ENCODE assay signal across 9 mouse cellular contexts in genomic region chr1:88465722-88466121, GRCm38 (mm10). TPM values are rescaled to one million over a fixed set of nuclear protein-coding genes. Genes with fewer than 3 reads are reported as not detected.
DNase-seq lines count a peak whose midpoint lies in the region; ATAC-seq and TF ChIP-seq lines count a peak whose summit lies in the region.
"Had no signal": no experiment of that assay in that cellular context is flagged by ENCODE, and none has a peak within 500 bp of the region (broad histone marks: within the 10 kb centered on the region; RNA-seq: fewer than 3 reads in every experiment).

No protein-coding gene starts in this region.

- H3K4me2 ChIP-seq in heart, embryonic 16.5 days (ENCODE audit: low read depth, low read length): no peak overlapping the region
- H3K4me2 ChIP-seq in heart, embryonic 11.5 days: no peak overlapping the region
- no peak overlapping the region for H3K4me2 ChIP-seq in intestine, postnatal 0 days (replicated peaks; ENCODE audit: low read depth)
- H3K4me2 ChIP-seq: heart, embryonic 13.5 days had no signal

- 68% methylated on average over 4 of the region's 4 CpGs for WGBS in heart, embryonic 16.5 days
- WGBS in heart, embryonic 11.5 days (ENCODE audit: insufficient replicate concordance): 58% methylated on average over 4 of the region's 4 CpGs
- 73% methylated on average over 4 of the region's 4 CpGs for WGBS in thymus, adult 2 months
- 75% methylated on average over 4 of the region's 4 CpGs for WGBS in intestine, postnatal 0 days
- WGBS in heart, embryonic 10.5 days: 71% methylated on average over 4 of the region's 4 CpGs

- TF ChIP-seq CTCF in thymus, adult 2 months (IDR thresholded peaks at IDR 0.05; ENCODE audit: borderline replicate concordance, control insufficient read depth, extremely low read depth, insufficient read depth, low read length, poor library complexity): no peak
- peak; percentile 76 for TF ChIP-seq CTCF in intestine, postnatal 0 days (IDR thresholded peaks at IDR 0.05; ENCODE audit: low read depth)

- no peak overlapping the region for H3K4me3 ChIP-seq in heart, embryonic 16.5 days (ENCODE audit: low read length)
- no peak overlapping the region for H3K4me3 ChIP-seq in heart, embryonic 11.5 days (ENCODE audit: low read depth, low read length)
- H3K4me3 ChIP-seq in thymus, adult 2 months (ENCODE audit: control insufficient read depth, insufficient read depth, low read length): no peak overlapping the region
- no peak overlapping the region for H3K4me3 ChIP-seq in intestine, postnatal 0 days (ENCODE audit: low read depth, low read length)
- H3K4me3 ChIP-seq in heart, embryonic 10.5 days: no peak overlapping the region
- H3K4me3 ChIP-seq: heart, embryonic 13.5 days had no signal

- H3K9me3 ChIP-seq in heart, embryonic 16.5 days (replicated peaks; ENCODE audit: control insufficient read depth, low read length): no peaks in the 10 kb centered on the region
- H3K9me3 ChIP-seq in heart, embryonic 11.5 days (replicated peaks; ENCODE audit: control insufficient read depth, low read length): no peaks in the 10 kb centered on the region
- no peaks in the 10 kb centered on the region for H3K9me3 ChIP-seq in intestine, postnatal 0 days (ENCODE audit: control insufficient read depth)
- no peaks in the 10 kb centered on the region for H3K9me3 ChIP-seq in heart, embryonic 10.5 days
- H3K9me3 ChIP-seq: heart, embryonic 13.5 days had no signal

- H3K27ac ChIP-seq in heart, embryonic 16.5 days (ENCODE audit: low read length): no peak overlapping the region
- no peak overlapping the region for H3K27ac ChIP-seq in heart, embryonic 11.5 days (ENCODE audit: low read depth, low read length)
- H3K27ac ChIP-seq in thymus, adult 2 months (ENCODE audit: control insufficient read depth, insufficient read depth, low read length): no peak overlapping the region
- no peak overlapping the region for H3K27ac ChIP-seq in intestine, postnatal 0 days (ENCODE audit: low read depth, low read length)
- H3K27ac ChIP-seq in heart, embryonic 10.5 days: no peak overlapping the region
- H3K27ac ChIP-seq: heart, embryonic 13.5 days had no signal

- no peak overlapping the region for H3K9ac ChIP-seq in heart, embryonic 16.5 days (ENCODE audit: low read length)
- no peak overlapping the region for H3K9ac ChIP-seq in heart, embryonic 11.5 days (ENCODE audit: low read depth, low read length)
- H3K9ac ChIP-seq in intestine, postnatal 0 days (ENCODE audit: low read depth, low read length): no peak overlapping the region
- H3K9ac ChIP-seq: heart, embryonic 13.5 days had no signal

- no peak for TF ChIP-seq POLR2A in thymus, adult 2 months (IDR thresholded peaks at IDR 0.05; ENCODE audit: control insufficient read depth, extremely low read depth, insufficient read depth, low read length, poor library complexity)

- H3K27me3 ChIP-seq in heart, embryonic 16.5 days (ENCODE audit: control insufficient read depth, insufficient read depth, low read length): no peaks in the 10 kb centered on the region
- H3K27me3 ChIP-seq in heart, embryonic 11.5 days (ENCODE audit: control insufficient read depth, insufficient read depth, low read length): no peaks in the 10 kb centered on the region
- H3K27me3 ChIP-seq in thymus, adult 2 months (ENCODE audit: control insufficient read depth, insufficient read depth, low read length): no peaks in the 10 kb centered on the region
- no peaks in the 10 kb centered on the region for H3K27me3 ChIP-seq in intestine, postnatal 0 days (replicated peaks; ENCODE audit: control insufficient read depth, insufficient read depth, low read length)
- H3K27me3 ChIP-seq in heart, embryonic 10.5 days (ENCODE audit: insufficient read depth, poor library complexity, severe bottlenecking): no peaks in the 10 kb centered on the region
- H3K27me3 ChIP-seq: heart, embryonic 13.5 days had no signal

- H3K36me3 ChIP-seq in heart, embryonic 16.5 days (ENCODE audit: control insufficient read depth, insufficient read depth): no peaks in the 10 kb centered on the region
- no peaks in the 10 kb centered on the region for H3K36me3 ChIP-seq in heart, embryonic 11.5 days (ENCODE audit: control insufficient read depth, insufficient read depth, low read length)
- no peaks in the 10 kb centered on the region for H3K36me3 ChIP-seq in thymus, adult 2 months (ENCODE audit: control insufficient read depth, insufficient read depth, low read length)
- no peaks in the 10 kb centered on the region for H3K36me3 ChIP-seq in intestine, postnatal 0 days (ENCODE audit: control insufficient read depth, insufficient read depth)
- H3K36me3 ChIP-seq in heart, embryonic 10.5 days: no peaks in the 10 kb centered on the region
- H3K36me3 ChIP-seq: heart, embryonic 13.5 days had no signal

- H3K4me1 ChIP-seq in heart, embryonic 16.5 days (ENCODE audit: control insufficient read depth, insufficient read depth, low read length): peaks cover 10% of the 10 kb centered on the region
- H3K4me1 ChIP-seq in heart, embryonic 11.5 days (ENCODE audit: control insufficient read depth, insufficient read depth, low read length): peaks cover 9% of the 10 kb centered on the region; the same call in 1 of the 2 replicates
- peaks cover 24% of the 10 kb centered on the region for H3K4me1 ChIP-seq in thymus, adult 2 months (replicated peaks; ENCODE audit: control insufficient read depth, insufficient read depth, low read length)
- H3K4me1 ChIP-seq in intestine, postnatal 0 days (replicated peaks; ENCODE audit: control insufficient read depth, insufficient read depth, low read length): no peaks in the 10 kb centered on the region
- peaks cover 30% of the 10 kb centered on the region for H3K4me1 ChIP-seq in heart, embryonic 10.5 days

- 0 out of 2 replicates have a peak, but pooled peaks have one; percentile 22 for ATAC-seq in heart, embryonic 16.5 days (replicated peaks; ENCODE audit: extremely low read depth, insufficient read depth, low FRiP score)
- ATAC-seq in heart, embryonic 11.5 days (replicated peaks; ENCODE audit: insufficient number of reproducible peaks, low FRiP score, low TSS enrichment): no peak
- no peak for ATAC-seq in intestine, postnatal 0 days

- DNase-seq in thymus, adult 2 months: peak; percentile 30
- no peak for DNase-seq in thymus, adult 18-20 months
- DNase-seq in right cerebral cortex, postnatal 25 days: no peak
- DNase-seq in urinary bladder, postnatal 10 days (ENCODE audit: low spot score): no peak
- DNase-seq in heart, embryonic 10.5 days (ENCODE audit: low spot score): no peak

RNA-seq across cellular contexts. Expression of gene Glrp1, which starts 44.1 kb away (rescaled TPM):
- polyA plus RNA-seq in heart, embryonic 16.5 days (2015; fragmentation: Nextera tagmentation; extraction: Ambion mirVana): 0.09 and 0.24 TPM in 2 replicates
- 0.10 TPM in 1 of 2 replicates, not detected in the other for polyA plus RNA-seq in heart, embryonic 11.5 days (2014; fragmentation: Nextera tagmentation; extraction: Ambion mirVana)
- polyA plus RNA-seq in thymus, adult 2 months (2012; rRNA removed): 0.04 and 0.10 TPM in 2 replicates
- polyA plus RNA-seq in intestine, postnatal 0 days (2015; fragmentation: Nextera tagmentation; extraction: Ambion mirVana): not detected in 2 replicates
- polyA plus RNA-seq in heart, embryonic 10.5 days (2016; fragmentation: Nextera tagmentation; extraction: Ambion mirVana): 0.10 TPM in 1 of 2 replicates, not detected in the other

RNA-seq across cellular contexts. Expression of gene Spp2, which starts 59.0 kb away (rescaled TPM):
- 0.29 and 0.56 TPM in 2 replicates for polyA plus RNA-seq in heart, embryonic 16.5 days (2015; fragmentation: Nextera tagmentation; extraction: Ambion mirVana)
- polyA plus RNA-seq in heart, embryonic 11.5 days (2014; fragmentation: Nextera tagmentation; extraction: Ambion mirVana): 0.66 and 1.6 TPM in 2 replicates
- polyA plus RNA-seq in thymus, adult 2 months (2012; rRNA removed): 0.44 and 0.71 TPM in 2 replicates
- 121 and 131 TPM in 2 replicates for polyA plus RNA-seq in intestine, postnatal 0 days (2015; fragmentation: Nextera tagmentation; extraction: Ambion mirVana)
- polyA plus RNA-seq in heart, embryonic 10.5 days (2016; fragmentation: Nextera tagmentation; extraction: Ambion mirVana): 0.28 and 7.4 TPM in 2 replicates

Comparison
In these comparisons a context has a peak if more than half of its experiments do, and no peak if none do; other contexts are left out.
1. RNA of gene Spp2, which starts 59.0 kb away (polyA plus RNA-seq): 121 to 131 TPM in intestine, postnatal 0 days; 0.28 to 7.4 TPM in heart, embryonic 10.5 days, 0.66 to 1.6 TPM in heart, embryonic 11.5 days, 0.29 to 0.56 TPM in heart, embryonic 16.5 days and 0.44 to 0.71 TPM in thymus, adult 2 months; every median in the first group is over 10 times any median in the second.